14 mouse cellular contexts compared by ENCODE assay signal in the genomic region with DNA sequence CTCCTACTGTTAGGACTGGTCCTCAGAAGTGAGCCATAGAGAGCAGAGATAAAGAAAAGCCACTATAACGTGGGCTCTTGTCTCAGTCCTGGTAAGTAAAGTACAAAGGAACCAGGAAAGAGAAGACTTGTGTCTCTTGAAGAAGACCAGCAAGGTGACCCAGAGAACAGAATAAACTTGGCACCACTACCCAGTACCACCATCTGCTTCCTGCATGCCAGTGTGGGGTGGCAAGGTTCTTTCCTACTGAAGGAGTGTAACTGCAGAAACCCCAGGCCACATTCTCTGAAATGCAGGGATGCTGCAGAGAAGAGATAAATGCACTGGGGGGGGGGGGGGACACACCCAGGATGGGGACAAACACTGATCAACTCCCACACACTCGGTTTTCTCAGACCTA. TPM values are rescaled to one million over a fixed set of nuclear protein-coding genes. Genes with fewer than 3 reads are reported as not detected.
A peak's percentile ranks its signal among the peaks of the same experiment; 100 is the strongest.
DNase-seq lines count a peak whose midpoint lies in the region.
"Had no signal": no experiment of that assay in that cellular context is flagged by ENCODE, and none has a peak within 500 bp of the region (broad histone marks: within the 10 kb centered on the region; RNA-seq: fewer than 3 reads in every experiment).

No protein-coding gene starts in this region.

- DNase-seq in cerebellum, adult 11-12 months, result peak; percentile 74
- no peak for DNase-seq in cerebellum, postnatal 4 days (ENCODE audit: low spot score in 2 of 2)
- DNase-seq in brain, adult 2 months (ENCODE audit: low read depth, low spot score), result peak; percentile 85
- DNase-seq in cerebellum, adult 8-10 months, result peak; percentile 55
- peak; percentile 57 to 68 for DNase-seq in cerebellum, postnatal 25 days
- no peak for DNase-seq in layer of hippocampus, adult 18-20 months (ENCODE audit: low spot score in 2 of 2)
- DNase-seq in Muller cell, postnatal 12 days (ENCODE audit: inconsistent ontology term), result no peak
- no peak for DNase-seq in ovary, postnatal 36 days (ENCODE audit: low spot score)
- DNase-seq: adrenal gland, postnatal 10 days; gastrocnemius, postnatal 10 days; kidney, postnatal 14 days; liver, postnatal 0 days; lung, postnatal 36 days; right cerebral cortex, postnatal 14 days had no signal

RNA-seq across cellular contexts. Expression of a gene that starts 29.0 kb away (rescaled TPM):
- 10 to 100 TPM; 51.9 to 53.4 TPM for total RNA-seq in layer of hippocampus, adult 18-20 months (2021)

Comparison
In these comparisons a context has a peak if more than half of its experiments do, and no peak if none do; other contexts are left out.
1. DNase-seq: peak in cerebellum, adult 11-12 months (single experiment), brain, adult 2 months (single experiment), cerebellum, adult 8-10 months (single experiment) and cerebellum, postnatal 25 days (2 of 2); none in cerebellum, postnatal 4 days (0 of 2), layer of hippocampus, adult 18-20 months (0 of 2), Muller cell, postnatal 12 days (single experiment) and ovary, postnatal 36 days (single experiment).